Mouse (Mus musculus) subcutaneous adipose tissue, adult 2 months (tissue): Measurements from ENCODE around the gene Slc24a1. TPM values are rescaled to one million over a fixed set of nuclear protein-coding genes. Genes with fewer than 3 reads are reported as not detected.

Experiments
- polyA plus RNA-seq: library from polyadenylated mRNA; depleted of rRNA; stranded (reverse); fragments of >200 nt; gene quantifications from 2 replicates; pipeline ENCODE4 v1.2.3, GENCODE M21; 2012; ENCODE audit warnings: low replicate concordance; rRNA removed

Gene Slc24a1
- 0.04 and 0.06 TPM in 2 replicates for polyA plus RNA-seq

GRCm38 (mm10) chr9:64951161-64951657 is at the start of gene Slc24a1:
TSS of gene Slc24a1 (minus strand) at chr9:64951607.

GRCm38 (mm10) chr9:64960117-64960977 is 8.9 kb upstream of the Slc24a1 start, which contains the start of gene Ints14:
TSS of gene Ints14 (plus strand) at chr9:64960905.

Other genes starting within 250 kb of the Slc24a1 start
- 119 and 122 TPM in 2 replicates for gene Rab11a, start 213.8 kb downstream of the Slc24a1 start, polyA plus RNA-seq
- 14.4 and 14.6 TPM in 2 replicates for gene Dennd4a, start 140.3 kb downstream of the Slc24a1 start, polyA plus RNA-seq
- gene Ints14, start 9.3 kb upstream of the Slc24a1 start, polyA plus RNA-seq = 19.2 and 23.6 TPM in 2 replicates
- 19.9 and 48.2 TPM in 2 replicates for gene Hacd3, start 70.1 kb upstream of the Slc24a1 start, polyA plus RNA-seq
- gene Dpp8, start 80.8 kb upstream of the Slc24a1 start, polyA plus RNA-seq = 43.8 and 80.3 TPM in 2 replicates
- gene Igdcc4, start 149.9 kb upstream of the Slc24a1 start, polyA plus RNA-seq = 4.0 and 40.8 TPM in 2 replicates
- gene Igdcc3, start 189.6 kb upstream of the Slc24a1 start, polyA plus RNA-seq = 0.64 and 3.8 TPM in 2 replicates
- 14.8 and 20.1 TPM in 2 replicates for gene Parp16, start 243.7 kb upstream of the Slc24a1 start, polyA plus RNA-seq